In the genomic region with DNA sequence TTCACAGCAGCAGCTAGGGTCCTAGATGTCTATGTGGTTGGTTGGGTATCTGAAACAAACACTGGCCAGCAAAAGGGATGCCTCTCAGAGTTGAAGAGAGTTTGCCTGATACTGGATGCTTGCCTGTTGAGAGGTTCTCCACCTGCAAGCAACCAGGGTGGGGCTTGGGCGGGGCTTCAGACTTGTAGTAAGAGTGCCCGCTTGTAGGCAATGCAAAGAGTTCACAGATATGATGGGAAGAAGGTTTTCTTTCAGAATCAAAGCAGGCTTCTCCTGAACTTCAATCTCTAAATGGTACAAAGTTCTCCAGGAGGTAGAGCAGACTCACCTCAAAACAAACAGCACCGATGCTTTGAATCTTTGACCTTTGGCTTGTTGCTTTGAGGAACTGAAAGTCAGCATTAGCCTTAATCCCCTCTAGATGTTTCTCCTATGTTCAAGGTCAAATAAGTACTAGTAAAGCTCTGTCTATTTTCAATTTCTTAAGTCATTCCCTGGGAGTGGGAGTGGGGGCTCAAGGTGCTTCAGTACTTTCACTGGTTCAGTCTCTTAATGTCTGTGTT, we compare ENCODE assay signal across 28 mouse cellular contexts. TPM values are rescaled to one million over a fixed set of nuclear protein-coding genes. Genes with fewer than 3 reads are reported as not detected.
DNase-seq lines count a peak whose midpoint lies in the region; ATAC-seq and TF ChIP-seq lines count a peak whose summit lies in the region.
"Had no signal": no experiment of that assay in that cellular context is flagged by ENCODE, and none has a peak within 500 bp of the region (broad histone marks: within the 10 kb centered on the region; RNA-seq: fewer than 3 reads in every experiment).

No protein-coding gene starts in this region.

- TF ChIP-seq RAD21 in CH12.LX (IDR thresholded peaks at IDR 0.05; ENCODE audit: low read depth, low read length) = no peak

- H3K36me3 ChIP-seq in liver, adult 2 months (ENCODE audit: control insufficient read depth, insufficient read depth, low read length) = no peaks in the 10 kb centered on the region; the same call in none of the 2 replicates
- H3K36me3 ChIP-seq in CH12.LX (replicated peaks in 1 of 2; ENCODE audit: control insufficient read depth in 1 of 2, insufficient read depth in 1 of 2, low read length in 1 of 2) = no peaks in the 10 kb centered on the region
- no peaks in the 10 kb centered on the region for H3K36me3 ChIP-seq in intestine, embryonic 16.5 days (ENCODE audit: control insufficient read depth, insufficient read depth, low read length)
- H3K36me3 ChIP-seq: embryonic facial prominence, embryonic 13.5 days; embryonic facial prominence, embryonic 15.5 days; forebrain, embryonic 10.5 days; forebrain, embryonic 12.5 days had no signal

- peaks cover 39% of the 10 kb centered on the region for H3K4me1 ChIP-seq in liver, adult 2 months (ENCODE audit: control insufficient read depth, insufficient read depth, low read length)
- peaks cover 0 to 11% of the 10 kb centered on the region in 2 experiments; a peak in 2 of 4 replicates for H3K4me1 ChIP-seq in CH12.LX (ENCODE audit: control insufficient read depth in 1 of 2, insufficient read depth in 2 of 2)
- H3K4me1 ChIP-seq in intestine, embryonic 16.5 days (ENCODE audit: control insufficient read depth, insufficient read depth, low read length) = 0 out of 2 replicates have a peak, but pooled peaks cover 4% of the 10 kb centered on the region
- H3K4me1 ChIP-seq: forebrain, embryonic 10.5 days; forebrain, embryonic 12.5 days had no signal

- H3K4me2 ChIP-seq in CH12.LX (ENCODE audit: insufficient read depth, low read depth, poor library complexity, severe bottlenecking) = peak overlapping the region; percentile 36
- H3K4me2 ChIP-seq in intestine, embryonic 16.5 days (ENCODE audit: low read depth, low read length) = no peak overlapping the region
- H3K4me2 ChIP-seq: embryonic facial prominence, embryonic 13.5 days; embryonic facial prominence, embryonic 15.5 days; forebrain, embryonic 12.5 days had no signal

- TF ChIP-seq CTCF in liver, adult 2 months (IDR thresholded peaks at IDR 0.05; ENCODE audit: low read depth, low read length) = no peak
- TF ChIP-seq CTCF in CH12.LX (conservative IDR thresholded peaks at IDR 0.05 in 1 of 2, IDR thresholded peaks at IDR 0.05 in 1 of 2; ENCODE audit: low read depth in 2 of 2, low read length in 2 of 2) = no peak

- no peak for TF ChIP-seq POLR2A in liver, adult 2 months (IDR thresholded peaks at IDR 0.05; ENCODE audit: extremely low read depth, insufficient read depth, low read length)
- no peak for TF ChIP-seq POLR2A in CH12.LX (IDR thresholded peaks at IDR 0.05; ENCODE audit: low read depth, low read length)

- no peaks in the 10 kb centered on the region for H3K27me3 ChIP-seq in liver, adult 2 months (ENCODE audit: control insufficient read depth, insufficient read depth, low read length)
- no peaks in the 10 kb centered on the region for H3K27me3 ChIP-seq in CH12.LX (replicated peaks)
- H3K27me3 ChIP-seq in intestine, embryonic 16.5 days (replicated peaks; ENCODE audit: control insufficient read depth, insufficient read depth, low read length) = no peaks in the 10 kb centered on the region
- H3K27me3 ChIP-seq: embryonic facial prominence, embryonic 13.5 days; embryonic facial prominence, embryonic 15.5 days; forebrain, embryonic 12.5 days had no signal

- dilution Hi-C loops in CH12.LX (cut with MboI; ENCODE audit: extremely low pct_ligation_motif_present, extremely low pct_unique_long_range_greater_than_20kb, low sequenced_read_pairs) = no loop called here

- in situ Hi-C loops in CH12.LX (cut with MboI; ENCODE audit: low pct_ligation_motif_present, low pct_unique_long_range_greater_than_20kb, low sequenced_read_pairs) = no loop called here

- WGBS in liver, adult 2 months = 47% methylated on average over 3 of the region's 3 CpGs
- WGBS in intestine, embryonic 16.5 days = 68% methylated on average over 3 of the region's 3 CpGs

- peak; percentile 71 for ATAC-seq in intestine, embryonic 16.5 days
- ATAC-seq in megakaryocyte, adult 5-6 weeks (ENCODE audit: poor library complexity, severe bottlenecking) = no peak
- ATAC-seq: CD4-positive, CD25-positive, alpha-beta regulatory T cell, adult 4 months; forebrain, embryonic 14.5 days; forebrain, embryonic 16.5 days had no signal

- peaks cover 20% of the 10 kb centered on the region for H3K79me2 ChIP-seq in liver, adult 2 months (ENCODE audit: control insufficient read depth, insufficient read depth, low read length)
- H3K79me2 ChIP-seq in CH12.LX (replicated peaks; ENCODE audit: control insufficient read depth, extremely low read depth, insufficient read depth, poor library complexity, severe bottlenecking) = no peaks in the 10 kb centered on the region

- peak overlapping the region; percentile 77 for H3K27ac ChIP-seq in liver, adult 2 months (replicated peaks; ENCODE audit: insufficient read depth, low read depth, low read length)
- no peak overlapping the region for H3K27ac ChIP-seq in CH12.LX (ENCODE audit: insufficient read depth, low read depth)
- no peak overlapping the region for H3K27ac ChIP-seq in intestine, embryonic 16.5 days (ENCODE audit: low read length)
- H3K27ac ChIP-seq: embryonic facial prominence, embryonic 15.5 days; forebrain, embryonic 10.5 days; forebrain, embryonic 12.5 days had no signal

- H3K4me3 ChIP-seq in liver, adult 2 months (ENCODE audit: insufficient read depth, low read depth, low read length) = no peak overlapping the region
- H3K4me3 ChIP-seq in CH12.LX (replicated peaks in 1 of 3; ENCODE audit: low read depth in 2 of 3, low read length in 2 of 3, poor library complexity in 1 of 3) = no peak overlapping the region
- no peak overlapping the region for H3K4me3 ChIP-seq in intestine, embryonic 16.5 days (ENCODE audit: low read length)
- H3K4me3 ChIP-seq: embryonic facial prominence, embryonic 13.5 days; embryonic facial prominence, embryonic 15.5 days; erythroblast, embryonic 14.5 days; forebrain, embryonic 10.5 days; forebrain, embryonic 12.5 days had no signal

- 0 out of 2 replicates have a peak, but pooled peaks have one; percentile 23 for TF ChIP-seq EP300 in CH12.LX (IDR thresholded peaks at IDR 0.05; ENCODE audit: low read length)

- H3K9me3 ChIP-seq in CH12.LX (replicated peaks; ENCODE audit: low read length) = no peaks in the 10 kb centered on the region
- H3K9me3 ChIP-seq in intestine, embryonic 16.5 days (ENCODE audit: control insufficient read depth, low read length) = no peaks in the 10 kb centered on the region
- H3K9me3 ChIP-seq: embryonic facial prominence, embryonic 13.5 days; embryonic facial prominence, embryonic 15.5 days; forebrain, embryonic 10.5 days; forebrain, embryonic 12.5 days had no signal

- no peak overlapping the region for H3K9ac ChIP-seq in liver, adult 2 months (ENCODE audit: low read depth, low read length)
- no peak overlapping the region for H3K9ac ChIP-seq in CH12.LX (ENCODE audit: insufficient read depth, low read depth)
- no peak overlapping the region for H3K9ac ChIP-seq in intestine, embryonic 16.5 days (ENCODE audit: low read depth, low read length)
- H3K9ac ChIP-seq: embryonic facial prominence, embryonic 13.5 days; embryonic facial prominence, embryonic 15.5 days; forebrain, embryonic 12.5 days had no signal

- peak; percentile 88 for DNase-seq in liver, adult 2 months (ENCODE audit: extremely low read depth, low read depth, low spot score)
- DNase-seq in liver (no peak), CH12.LX (ENCODE audit: extremely low read depth) (peak; percentile 3)
- no peak for DNase-seq in urinary bladder, postnatal 25 days (ENCODE audit: low spot score)
- DNase-seq: adrenal gland, adult 2 months; adrenal gland, postnatal 10 days; adrenal gland, postnatal 25 days; cerebellum, adult 11 months; cerebellum, adult 18-20 months; cerebellum, adult 8-10 months; cerebellum, adult 9-11 months; cerebellum, postnatal 14 days; cerebellum, postnatal 36 days; embryo, embryonic 11 days had no signal

TF ChIP-seq in CH12.LX, 34 proteins besides CTCF, POLR2A, EP300 and RAD21:
- TF ChIP-seq JUN (IDR thresholded peaks at IDR 0.05; ENCODE audit: insufficient read depth, low read depth, low read length) (no peak), GABPA (IDR thresholded peaks at IDR 0.05; ENCODE audit: insufficient replicate concordance, low read depth, low read length) (no peak), KAT2A (IDR thresholded peaks at IDR 0.05; ENCODE audit: insufficient replicate concordance, low read length) (no peak), RCOR1 (conservative IDR thresholded peaks at IDR 0.05; ENCODE audit: low read depth, low read length) (no peak), ZKSCAN1 (IDR thresholded peaks at IDR 0.05; ENCODE audit: borderline replicate concordance, low read depth, low read length) (no peak), SMC3 (IDR thresholded peaks at IDR 0.05; ENCODE audit: low read depth, low read length) (no peak), IRF4 (IDR thresholded peaks at IDR 0.05; ENCODE audit: low read depth, low read length) (peak; percentile 68)

RNA-seq across cellular contexts. Expression of a gene that starts 12.0 kb away (rescaled TPM):
- 470 and 497 TPM in 2 replicates for total RNA-seq in liver, adult 2 months (2014; rRNA removed)
- 279 and 317 TPM in 2 replicates for polyA plus RNA-seq in liver, adult 2 months (2012; rRNA removed)
- not detected in 2 replicates for total RNA-seq in CH12.LX (2012; rRNA removed)
- total RNA-seq in CH12.LX (2014; rRNA removed) = not detected in 2 replicates
- polyA plus RNA-seq in CH12.LX (2012; ENCODE audit: insufficient read length, low read depth) = not detected in 2 replicates
- 1.1 and 1.3 TPM in 2 replicates for polyA plus RNA-seq in intestine, embryonic 16.5 days (2015; fragmentation: Nextera tagmentation; extraction: Ambion mirVana)
- total RNA-seq in megakaryocyte, adult 5-6 weeks (2015) = not detected in 2 replicates
- total RNA-seq in megakaryocyte, adult 5-6 weeks (2017) = not detected in 2 replicates
- total RNA-seq: adrenal gland, postnatal 25 days; common myeloid progenitor, adult 5-6 weeks; ES-E14; MEL had no signal
- polyA plus RNA-seq: adrenal gland, adult 2 months; CD4-positive, CD25-positive, alpha-beta regulatory T cell, adult 4 months; embryonic facial prominence, embryonic 11.5 days; embryonic facial prominence, embryonic 13.5 days; embryonic facial prominence, embryonic 15.5 days; erythroblast, embryonic 14.5 days; forebrain, embryonic 10.5 days; forebrain, embryonic 12.5 days; forebrain, embryonic 16.5 days had no signal

Comparison
In these comparisons a context has a peak if more than half of its experiments do, and no peak if none do; other contexts are left out.
1. DNase-seq: peak in liver, adult 2 months (single experiment) and CH12.LX (single experiment); none in liver (single experiment) and urinary bladder, postnatal 25 days (single experiment).
2. RNA of a gene that starts 12.0 kb away (total RNA-seq): 470 to 497 TPM in liver, adult 2 months; not detected in CH12.LX and not detected in megakaryocyte, adult 5-6 weeks; every median in the first group is over 100 times any median in the second.